Mouse (Mus musculus) liver, adult 2 months (tissue): ENCODE results near the gene Reps1.

Source experiments
- CTCF ChIP-seq: fragments of 200-500 bp; IDR thresholded peaks from 2 replicates; pipeline ENCODE4 v1.5.1; 2011; ENCODE audit warnings: low read depth, low read length, control low read depth
- POLR2A ChIP-seq: fragments of 200-500 bp; IDR thresholded peaks from 2 replicates; pipeline ENCODE4 v1.6.1; 2011; ENCODE audit warnings: low read length, control low read depth; ENCODE audit not compliant: insufficient read depth; ENCODE audit errors: extremely low read depth

- TF ChIP-seq CTCF (no peak), POLR2A (no peak)
Observed at GRCm38 (mm10) chr10:18075845-18076244, 20.2 kb downstream of the Reps1 start.
